Mouse (Mus musculus) hindbrain, embryonic 14.5 days (tissue): ENCODE results near the gene Ccne1. TPM values are rescaled to one million over a fixed set of nuclear protein-coding genes. Genes with fewer than 3 reads are reported as not detected.
"Not testable (repeated sequence)": the region's sequence is repeated elsewhere in the genome, so short reads cannot be mapped to it uniquely, and the experiment has no call there.

Experiments used
- ATAC-seq: fragments of 200-750 bp; cut with Nextera tagmentation; 2 replicates; pipeline ENCODE4 v1.8.0; 2017; ENCODE audit warnings: moderate number of reproducible peaks, mild to moderate bottlenecking, moderate TSS enrichment, moderate library complexity; ENCODE audit not compliant: low FRiP score
- DNase-seq: peaks from one replicate; pipeline ENCODE4 v3.0.0-alpha.2; 2015; ENCODE audit warnings: low spot score
- H3K27ac ChIP-seq: fragments of 300-500 bp; sonication (generic); 2 replicates; pipeline ENCODE4 v1.5.1; 2014; ENCODE audit warnings: mild to moderate bottlenecking, moderate library complexity
- H3K27me3 ChIP-seq: fragments of 300-500 bp; sonication (generic); 2 replicates; pipeline ENCODE4 v1.6.1; 2014; ENCODE audit warnings: mild to moderate bottlenecking, low read length, mixed read lengths; ENCODE audit not compliant: control insufficient read depth, insufficient read depth
- H3K36me3 ChIP-seq: fragments of 300-500 bp; sonication (generic); replicated peaks from 2 replicates; pipeline ENCODE4 v1.6.1; 2014; ENCODE audit not compliant: control insufficient read depth, insufficient read depth
- H3K4me1 ChIP-seq: fragments of 300-500 bp; sonication (generic); replicated peaks from 2 replicates; pipeline ENCODE4 v1.6.1; 2014; ENCODE audit warnings: antibody characterized with exemption, low read length, mixed read lengths; ENCODE audit not compliant: control insufficient read depth, insufficient read depth
- H3K4me2 ChIP-seq: fragments of 300-500 bp; sonication (generic); replicated peaks from 2 replicates; pipeline ENCODE4 v1.6.1; 2014; ENCODE audit warnings: mild to moderate bottlenecking, moderate library complexity
- H3K4me3 ChIP-seq: fragments of 300-500 bp; sonication (generic); replicated peaks from 2 replicates; pipeline ENCODE4 v1.5.1; 2014; ENCODE audit warnings: mild to moderate bottlenecking, low read length
- H3K9ac ChIP-seq: fragments of 300-500 bp; sonication (generic); 2 replicates; pipeline ENCODE4 v1.6.1; 2014
- H3K9me3 ChIP-seq: fragments of 300-500 bp; sonication (generic); 2 replicates; pipeline ENCODE4 v1.6.1; 2016; ENCODE audit warnings: low read length; ENCODE audit not compliant: control insufficient read depth
- WGBS: fragments of 180-500 bp; shearing (Covaris S2); extraction: QIAGEN DNeasy Blood & Tissue Kit; methylation state at CpG from one replicate; pipeline ENCODE4 v1.1.7; 2014; 5-methylcytosine and 5-hydroxymethylcytosine counted together
- polyA plus RNA-seq: library from polyadenylated mRNA; unstranded; fragments of >200 nt; fragmentation: Nextera tagmentation; extraction: Ambion mirVana; gene quantifications from 2 replicates; pipeline ENCODE4 v1.2.1, GENCODE M21; 2014

Gene Ccne1
- polyA plus RNA-seq, 1 experiment from 2014 or later = 16.8 TPM

- ATAC-seq (no peak), DNase-seq (no peak)
- 0 out of 2 replicates have a peak, but pooled peaks cover 5% of the 10 kb centered on the region for H3K4me1 ChIP-seq
- H3K9me3 ChIP-seq = no peaks in the 10 kb centered on the region
- 55% methylated on average over 26 of the region's 26 CpGs for WGBS
- no peak overlapping the region for H3K27ac ChIP-seq
- no peak overlapping the region for H3K4me2 ChIP-seq
- H3K27me3 ChIP-seq = no peaks in the 10 kb centered on the region
- H3K4me3 ChIP-seq = no peak overlapping the region
- no peak overlapping the region for H3K9ac ChIP-seq
- no peaks in the 10 kb centered on the region for H3K36me3 ChIP-seq
Observed at GRCm38 (mm10) chr7:38129986-38130729, 22.8 kb upstream of the Ccne1 start.

- no peak for DNase-seq
- no peak overlapping the region for H3K4me2 ChIP-seq
Observed at GRCm38 (mm10) chr7:38129491-38129890, 22.2 kb upstream of the Ccne1 start.

GRCm38 (mm10) chr7:38128256-38128655, 20.9 kb upstream of the Ccne1 start:
- not testable (repeated sequence) for ATAC-seq, H3K27ac ChIP-seq, DNase-seq, H3K9ac ChIP-seq, H3K9me3 ChIP-seq, H3K36me3 ChIP-seq, H3K27me3 ChIP-seq, H3K4me3 ChIP-seq, H3K4me2 ChIP-seq, H3K4me1 ChIP-seq
- WGBS = 80% methylated on average over 5 of the region's 5 CpGs

More at GRCm38 (mm10) chr7:38129491-38129890, 22.2 kb upstream of the Ccne1 start:
- Histone ChIP-seq H3K4me1 (0 out of 2 replicates have a peak, but pooled peaks cover 5% of the 10 kb centered on the region), H3K4me3 (no peak overlapping the region), H3K27me3 (no peaks in the 10 kb centered on the region), H3K9me3 (no peaks in the 10 kb centered on the region), H3K36me3 (no peaks in the 10 kb centered on the region), H3K9ac (no peak overlapping the region), H3K27ac (no peak overlapping the region)
- 85% methylated on average over 6 of the region's 6 CpGs for WGBS
- ATAC-seq = no peak

- no peaks in the 10 kb centered on the region for H3K9me3 ChIP-seq
- no peak overlapping the region for H3K9ac ChIP-seq
- no peak overlapping the region for H3K27ac ChIP-seq
- H3K4me3 ChIP-seq = no peak overlapping the region
- no peaks in the 10 kb centered on the region for H3K27me3 ChIP-seq
- no peak overlapping the region for H3K4me2 ChIP-seq
- ATAC-seq (peak; percentile 14; the same call in 1 of the 2 replicates), DNase-seq (no peak)
- H3K4me1 ChIP-seq = 0 out of 2 replicates have a peak, but pooled peaks cover 5% of the 10 kb centered on the region
- WGBS = 65% methylated on average over 12 of the region's 12 CpGs
- no peaks in the 10 kb centered on the region for H3K36me3 ChIP-seq
Observed at GRCm38 (mm10) chr7:38125565-38126159, 18.3 kb upstream of the Ccne1 start.

- H3K4me2 ChIP-seq, DNase-seq, ATAC-seq, H3K9me3 ChIP-seq, H3K4me1 ChIP-seq, H3K4me3 ChIP-seq, H3K9ac ChIP-seq, H3K36me3 ChIP-seq, H3K27ac ChIP-seq, H3K27me3 ChIP-seq: not testable (repeated sequence)
- 83% methylated on average over 2 of the region's 2 CpGs for WGBS
Observed at GRCm38 (mm10) chr7:38124164-38124563, 16.8 kb upstream of the Ccne1 start.

- H3K9me3 ChIP-seq = no peaks in the 10 kb centered on the region
- H3K4me1 ChIP-seq = no peaks in the 10 kb centered on the region
- H3K9ac ChIP-seq = no peak overlapping the region
- no peak overlapping the region for H3K4me3 ChIP-seq
- no peak overlapping the region for H3K4me2 ChIP-seq
- H3K27ac ChIP-seq = no peak overlapping the region
- no peaks in the 10 kb centered on the region for H3K36me3 ChIP-seq
- H3K27me3 ChIP-seq = no peaks in the 10 kb centered on the region
- no peak for ATAC-seq
- no peak for DNase-seq
- WGBS = 6% methylated on average over 1 of the region's 1 CpGs
Observed at GRCm38 (mm10) chr7:38118594-38118993, 11.3 kb upstream of the Ccne1 start.

- ATAC-seq (no peak), DNase-seq (no peak)
- H3K4me2 ChIP-seq = no peak overlapping the region
- no peaks in the 10 kb centered on the region for H3K36me3 ChIP-seq
- H3K4me1 ChIP-seq = peaks cover 5% of the 10 kb centered on the region; the same call in 1 of the 2 replicates
- H3K9ac ChIP-seq = no peak overlapping the region
- H3K9me3 ChIP-seq = no peaks in the 10 kb centered on the region
- H3K27me3 ChIP-seq = no peaks in the 10 kb centered on the region
- H3K4me3 ChIP-seq = no peak overlapping the region
- H3K27ac ChIP-seq = no peak overlapping the region
- WGBS = 85% methylated on average over 9 of the region's 9 CpGs
Observed at GRCm38 (mm10) chr7:38112451-38112850, 5.1 kb upstream of the Ccne1 start.

- Histone ChIP-seq H3K9ac (no peak overlapping the region), H3K9me3 (no peaks in the 10 kb centered on the region), H3K4me2 (no peak overlapping the region), H3K27me3 (no peaks in the 10 kb centered on the region), H3K4me3 (no peak overlapping the region), H3K27ac (no peak overlapping the region), H3K4me1 (peaks cover 5% of the 10 kb centered on the region; the same call in 1 of the 2 replicates), H3K36me3 (no peaks in the 10 kb centered on the region)
- ATAC-seq (no peak), DNase-seq (peak; percentile 40)
- 48% methylated on average over 3 of the region's 3 CpGs for WGBS
Observed at GRCm38 (mm10) chr7:38111996-38112395, 4.7 kb upstream of the Ccne1 start.

- Histone ChIP-seq H3K27me3 (no peaks in the 10 kb centered on the region), H3K4me2 (peak overlapping the region; percentile 92), H3K36me3 (no peaks in the 10 kb centered on the region), H3K4me1 (peaks cover 5% of the 10 kb centered on the region; the same call in 1 of the 2 replicates), H3K9me3 (no peaks in the 10 kb centered on the region), H3K27ac (no peak overlapping the region), H3K4me3 (peak overlapping the region; percentile 77), H3K9ac (peak overlapping the region; percentile 69; the same call in 1 of the 2 replicates)
- ATAC-seq = 0 out of 2 replicates have a peak, but pooled peaks have one; percentile 0
- 32% methylated on average over 10 of the region's 10 CpGs for WGBS
- no peak for DNase-seq
Observed at GRCm38 (mm10) chr7:38108260-38108632, 912 bp upstream of the Ccne1 start.
